Mouse (Mus musculus): Measurements from ENCODE around the gene Nrg4.

- TF ChIP-seq POLR2A (IDR thresholded peaks at IDR 0.05; ENCODE audit: low read depth, low read length) (no peak), CTCF (conservative IDR thresholded peaks at IDR 0.05; ENCODE audit: insufficient read depth, insufficient read length, low read depth, low read length) (no peak)
These were observed 34.2 kb upstream of the Nrg4 start for GRCm38 (mm10) chr9:55360861-55361260.

All from kidney, adult 2 months (tissue).